Mouse (Mus musculus) intestine, embryonic 16.5 days (tissue): ENCODE data around the gene Ptch1. TPM values are rescaled to one million over a fixed set of nuclear protein-coding genes. Genes with fewer than 3 reads are reported as not detected.

Experiments
- ATAC-seq: fragments of 200-750 bp; cut with Nextera tagmentation; 2 replicates; pipeline ENCODE4 v1.8.0; 2017; ENCODE audit warnings: moderate TSS enrichment, moderate library complexity
- H3K27ac ChIP-seq: fragments of 300-500 bp; sonication (generic); 2 replicates; pipeline ENCODE4 v1.5.1; 2014; ENCODE audit warnings: mild to moderate bottlenecking, low read length
- H3K27me3 ChIP-seq: fragments of 300-500 bp; sonication (generic); replicated peaks from 2 replicates; pipeline ENCODE4 v1.6.1; 2014; ENCODE audit warnings: low read length, control low read depth, mixed read lengths; ENCODE audit not compliant: control insufficient read depth, insufficient read depth
- H3K36me3 ChIP-seq: fragments of 300-500 bp; sonication (generic); 2 replicates; pipeline ENCODE4 v1.6.1; 2014; ENCODE audit warnings: low read length, control low read depth; ENCODE audit not compliant: control insufficient read depth, insufficient read depth
- H3K4me1 ChIP-seq: fragments of 300-500 bp; sonication (generic); 2 replicates; pipeline ENCODE4 v1.6.1; 2014; ENCODE audit warnings: low read length, control low read depth, mixed read lengths; ENCODE audit not compliant: control insufficient read depth, insufficient read depth
- H3K4me2 ChIP-seq: fragments of 300-500 bp; sonication (generic); 2 replicates; pipeline ENCODE4 v1.6.1; 2014; ENCODE audit warnings: low read depth, low read length, control low read depth
- H3K4me3 ChIP-seq: fragments of 300-500 bp; sonication (generic); 2 replicates; pipeline ENCODE4 v1.5.1; 2014; ENCODE audit warnings: mild to moderate bottlenecking, low read length
- H3K9ac ChIP-seq: fragments of 300-500 bp; sonication (generic); 2 replicates; pipeline ENCODE4 v1.6.1; 2014; ENCODE audit warnings: low read depth, low read length
- H3K9me3 ChIP-seq: fragments of 300-500 bp; sonication (generic); 2 replicates; pipeline ENCODE4 v1.6.1; 2016; ENCODE audit warnings: low read length, control low read depth; ENCODE audit not compliant: control insufficient read depth
- WGBS: fragments of 180-500 bp; shearing (Covaris S2); extraction: QIAGEN DNeasy Blood & Tissue Kit; methylation state at CpG from one replicate; pipeline ENCODE4 v1.1.7; 2014; 5-methylcytosine and 5-hydroxymethylcytosine counted together
- polyA plus RNA-seq: library from polyadenylated mRNA; unstranded; fragments of >200 nt; fragmentation: Nextera tagmentation; extraction: Ambion mirVana; gene quantifications from 2 replicates; pipeline ENCODE4 v1.2.1, GENCODE M21; 2015

Gene Ptch1
- 24.5 and 25.5 TPM in 2 replicates for polyA plus RNA-seq

GRCm38 (mm10) chr13:63573256-63573835 is at the start of gene Ptch1:
Gene Ptch1 (minus strand): TSS chr13:63573598.
- peak; percentile 78 for ATAC-seq
- under 1% methylated on average over 43 of the region's 44 CpGs for WGBS
- Histone ChIP-seq H3K9me3 (no peaks in the 10 kb centered on the region), H3K4me3 (peak within 1 kb of the TSS; percentile 79), H3K27ac (peak within 1 kb of the TSS; percentile 93), H3K4me1 (peaks cover 10% of the 10 kb centered on the region), H3K27me3 (peaks cover 9% of the 10 kb centered on the region; the same call in 1 of the 2 replicates), H3K36me3 (no peaks in the 10 kb centered on the region), H3K4me2 (peak within 1 kb of the TSS; percentile 98), H3K9ac (peak within 1 kb of the TSS; percentile 84)

- 74% methylated on average over 3 of the region's 3 CpGs for WGBS
- ATAC-seq, result no peak
- Histone ChIP-seq H3K9me3 (no peaks in the 10 kb centered on the region), H3K4me1 (no peaks in the 10 kb centered on the region), H3K4me3 (no peak overlapping the region), H3K36me3 (no peaks in the 10 kb centered on the region), H3K27me3 (no peaks in the 10 kb centered on the region), H3K9ac (no peak overlapping the region), H3K27ac (no peak overlapping the region), H3K4me2 (no peak overlapping the region)
These were observed 47.9 kb upstream of the Ptch1 start for GRCm38 (mm10) chr13:63621301-63621700.

GRCm38 (mm10) chr13:63613201-63613600 is 39.8 kb upstream of the Ptch1 start:
- 35% methylated on average over 2 of the region's 2 CpGs for WGBS

GRCm38 (mm10) chr13:63609734-63610133 is 36.3 kb upstream of the Ptch1 start:
- no peaks in the 10 kb centered on the region for H3K27me3 ChIP-seq
- H3K4me1 ChIP-seq, result 0 out of 2 replicates have a peak, but pooled peaks cover 8% of the 10 kb centered on the region
- no peak overlapping the region for H3K4me3 ChIP-seq
- 14% methylated on average over 10 of the region's 10 CpGs for WGBS
- H3K9ac ChIP-seq, result no peak overlapping the region
- H3K9me3 ChIP-seq, result no peaks in the 10 kb centered on the region
- H3K27ac ChIP-seq, result no peak overlapping the region
- peak; percentile 44; the same call in 1 of the 2 replicates for ATAC-seq
- H3K36me3 ChIP-seq, result no peaks in the 10 kb centered on the region
- H3K4me2 ChIP-seq, result 0 out of 2 replicates have a peak overlapping the region, but pooled peaks have one; percentile 14

More at GRCm38 (mm10) chr13:63613201-63613600, 39.8 kb upstream of the Ptch1 start:
- Histone ChIP-seq H3K36me3 (no peaks in the 10 kb centered on the region), H3K27ac (no peak overlapping the region), H3K9me3 (no peaks in the 10 kb centered on the region), H3K9ac (no peak overlapping the region), H3K4me1 (0 out of 2 replicates have a peak, but pooled peaks cover 8% of the 10 kb centered on the region), H3K4me3 (no peak overlapping the region), H3K27me3 (no peaks in the 10 kb centered on the region), H3K4me2 (no peak overlapping the region)
- no peak for ATAC-seq

- Histone ChIP-seq H3K9ac (no peak overlapping the region), H3K27ac (no peak overlapping the region), H3K27me3 (no peaks in the 10 kb centered on the region), H3K36me3 (no peaks in the 10 kb centered on the region), H3K4me3 (no peak overlapping the region), H3K9me3 (no peaks in the 10 kb centered on the region), H3K4me1 (0 out of 2 replicates have a peak, but pooled peaks cover 2% of the 10 kb centered on the region), H3K4me2 (no peak overlapping the region)
- ATAC-seq, result no peak
- 71% methylated on average over 3 of the region's 3 CpGs for WGBS
These were observed 24.2 kb upstream of the Ptch1 start for GRCm38 (mm10) chr13:63597593-63597992.

- Histone ChIP-seq H3K4me3 (no peak overlapping the region), H3K27me3 (no peaks in the 10 kb centered on the region), H3K9me3 (no peaks in the 10 kb centered on the region), H3K27ac (peak overlapping the region; percentile 11; the same call in 1 of the 2 replicates), H3K9ac (no peak overlapping the region), H3K4me2 (no peak overlapping the region), H3K4me1 (0 out of 2 replicates have a peak, but pooled peaks cover 2% of the 10 kb centered on the region), H3K36me3 (no peaks in the 10 kb centered on the region)
- WGBS, result 69% methylated on average over 7 of the region's 7 CpGs
- ATAC-seq, result no peak
These were observed 22.5 kb upstream of the Ptch1 start for GRCm38 (mm10) chr13:63595869-63596268.

GRCm38 (mm10) chr13:63593469-63594050 is 20.2 kb upstream of the Ptch1 start:
- Histone ChIP-seq H3K9ac (no peak overlapping the region), H3K36me3 (no peaks in the 10 kb centered on the region), H3K4me1 (0 out of 2 replicates have a peak, but pooled peaks cover 2% of the 10 kb centered on the region), H3K27me3 (no peaks in the 10 kb centered on the region), H3K27ac (no peak overlapping the region), H3K4me3 (no peak overlapping the region), H3K4me2 (no peak overlapping the region), H3K9me3 (no peaks in the 10 kb centered on the region)
- ATAC-seq, result no peak
- 77% methylated on average over 13 of the region's 13 CpGs for WGBS

GRCm38 (mm10) chr13:63592755-63593154 is 19.4 kb upstream of the Ptch1 start:
- 85% methylated on average over 5 of the region's 5 CpGs for WGBS
- H3K4me2 ChIP-seq, result no peak overlapping the region
- ATAC-seq, result no peak
- H3K4me3 ChIP-seq, result no peak overlapping the region
- no peaks in the 10 kb centered on the region for H3K27me3 ChIP-seq
- no peaks in the 10 kb centered on the region for H3K36me3 ChIP-seq
- no peaks in the 10 kb centered on the region for H3K9me3 ChIP-seq
- no peak overlapping the region for H3K27ac ChIP-seq
- H3K9ac ChIP-seq, result no peak overlapping the region
- H3K4me1 ChIP-seq, result 0 out of 2 replicates have a peak, but pooled peaks cover 2% of the 10 kb centered on the region

- no peak for ATAC-seq
- peaks cover 9% of the 10 kb centered on the region; the same call in 1 of the 2 replicates for H3K27me3 ChIP-seq
- WGBS, result 53% methylated on average over 4 of the region's 4 CpGs
These were observed 1.2 kb upstream of the Ptch1 start for GRCm38 (mm10) chr13:63574601-63575000.

More at GRCm38 (mm10) chr13:63574601-63575000, 1.2 kb upstream of the Ptch1 start:
- Histone ChIP-seq H3K4me2 (no peak overlapping the region), H3K36me3 (no peaks in the 10 kb centered on the region), H3K27ac (no peak overlapping the region), H3K4me1 (peaks cover 10% of the 10 kb centered on the region), H3K4me3 (no peak overlapping the region), H3K9ac (no peak overlapping the region), H3K9me3 (no peaks in the 10 kb centered on the region)
